Mouse (Mus musculus) left cerebral cortex, postnatal 25 days (tissue): ENCODE measurements around the gene Scgb1b29. TPM values are rescaled to one million over a fixed set of nuclear protein-coding genes. Genes with fewer than 3 reads are reported as not detected.
"Not testable (repeated sequence)": the region's sequence is repeated elsewhere in the genome, so short reads cannot be mapped to it uniquely, and the experiment has no call there.

Experiments used
- DNase-seq, 2 experiments: peaks; one replicate each; pipeline ENCODE4 v3.0.0; 2022; ENCODE audit warnings: low spot score in 2 of 2, mixed read lengths in 1 of 2
- intact Hi-C: fragments of 180-260 bp; cut with DNase I; formaldehyde crosslinking; loops from one replicate; pipeline ENCODE4 v1.15.1; 2025
- total RNA-seq, 2 experiments: library from RNA; stranded (reverse); gene quantifications; 2 replicates each; pipeline ENCODE4 v1.2.3; 2021

The Scgb1b29 gene
- not detected for total RNA-seq

DNA sequence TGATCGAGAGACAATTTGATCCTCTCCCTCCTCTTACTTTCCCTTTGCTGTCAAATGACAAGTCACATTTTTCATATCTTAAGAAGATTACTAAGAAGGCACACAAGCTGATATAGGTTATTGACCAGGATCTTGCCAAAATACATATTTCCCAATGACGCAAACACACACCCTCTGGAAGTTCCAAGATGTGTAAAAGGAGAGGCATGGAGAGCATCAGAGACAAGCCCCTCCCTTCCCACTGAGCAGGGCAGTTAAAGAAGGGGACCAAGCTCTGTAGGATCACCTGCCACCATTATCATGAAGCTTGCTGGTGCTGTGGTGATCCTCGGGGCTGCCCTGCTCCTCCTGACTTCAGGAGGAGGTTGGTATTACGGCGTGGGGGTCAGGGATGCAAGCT, at the start of gene Scgb1b29:
TSS of gene Scgb1b29 (plus strand) at position 301 of the 400 bp plus-strand sequence.
- intact Hi-C loops, DNase-seq: not testable (repeated sequence)

DNA sequence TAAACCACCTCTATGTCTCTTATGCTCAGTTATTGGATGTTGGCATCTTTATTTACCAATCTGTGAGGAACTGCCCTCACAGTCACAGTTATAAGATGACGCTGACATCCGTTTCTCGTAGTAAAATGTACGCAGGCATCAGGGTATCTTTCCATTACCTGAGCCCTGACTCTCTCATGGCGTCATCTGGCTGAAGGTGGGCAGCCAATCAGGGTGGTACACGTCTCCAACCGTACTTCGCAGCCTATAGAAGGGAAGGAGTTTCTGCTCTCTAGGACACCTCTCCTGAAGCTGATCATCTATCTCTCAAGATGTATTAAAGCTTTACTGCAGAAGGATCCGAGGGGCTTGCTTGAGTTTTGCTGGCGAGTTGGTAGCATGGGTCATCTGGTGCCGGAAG, 12.7 kb upstream of the Scgb1b29 start:
- DNase-seq, intact Hi-C loops: not testable (repeated sequence)

Other genes with a start within 250 kb of the Scgb1b29 start
- not detected for gene Scgb2b11, start 230.4 kb upstream of the Scgb1b29 start, total RNA-seq
- gene Scgb1b11, start 218.7 kb upstream of the Scgb1b29 start, total RNA-seq = not detected
- not detected for gene Scgb2b12, start 114.3 kb upstream of the Scgb1b29 start, total RNA-seq
- not detected for gene Scgb1b12, start 107.4 kb upstream of the Scgb1b29 start, total RNA-seq